Mouse (Mus musculus): ENCODE results near the gene Ctrl.
"Not testable (repeated sequence)": the region's sequence is repeated elsewhere in the genome, so short reads cannot be mapped to it uniquely, and the experiment has no call there.

Ctrl gene

DNA sequence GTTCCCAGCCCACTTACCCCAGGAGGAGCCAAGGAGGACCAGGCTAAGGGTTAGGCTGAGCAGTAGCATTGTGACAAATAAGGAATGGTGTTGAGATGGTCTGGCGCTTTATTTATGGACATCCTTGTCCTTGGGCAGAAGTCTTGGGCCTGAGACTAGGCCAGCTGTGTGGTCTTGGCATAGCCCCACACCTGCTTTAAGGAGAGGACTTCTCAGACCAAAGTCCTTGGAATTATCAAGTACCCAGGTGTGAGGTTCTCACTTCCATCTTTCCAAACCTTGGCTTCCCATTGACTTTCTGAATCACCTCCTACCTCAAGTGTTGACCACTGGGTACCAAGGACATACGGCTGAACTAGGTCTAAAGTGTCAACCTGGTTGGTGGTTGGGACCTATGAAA is at the start of gene Ctrl:
Gene Ctrl (minus strand): TSS at position 101 of the 400 bp plus-strand sequence.
- DNase-seq (ENCODE audit: extremely low spot score, low read depth, low spot score): no peak

DNA sequence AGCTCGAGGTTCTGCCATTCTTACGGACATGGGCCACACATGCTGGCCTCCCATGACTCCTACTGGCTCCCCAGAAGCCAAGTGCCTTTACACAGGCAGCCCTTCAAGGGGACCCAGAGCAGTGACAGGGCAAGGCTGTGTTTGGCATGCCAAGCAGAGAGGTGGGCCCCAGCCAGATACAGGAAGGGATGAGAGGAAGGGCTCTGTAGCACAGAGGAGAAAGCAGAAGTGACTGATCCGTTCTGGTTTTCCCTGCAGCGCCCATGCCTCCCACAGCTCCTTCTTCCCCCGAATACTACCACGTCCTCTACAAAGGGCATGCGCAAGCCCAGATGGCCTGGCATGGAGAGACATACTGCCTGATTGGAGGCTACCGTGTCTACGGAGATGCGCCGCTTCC is 49.7 kb upstream of the Ctrl start:
- not testable (repeated sequence) for DNase-seq (ENCODE audit: extremely low spot score, low read depth, low spot score)

DNA sequence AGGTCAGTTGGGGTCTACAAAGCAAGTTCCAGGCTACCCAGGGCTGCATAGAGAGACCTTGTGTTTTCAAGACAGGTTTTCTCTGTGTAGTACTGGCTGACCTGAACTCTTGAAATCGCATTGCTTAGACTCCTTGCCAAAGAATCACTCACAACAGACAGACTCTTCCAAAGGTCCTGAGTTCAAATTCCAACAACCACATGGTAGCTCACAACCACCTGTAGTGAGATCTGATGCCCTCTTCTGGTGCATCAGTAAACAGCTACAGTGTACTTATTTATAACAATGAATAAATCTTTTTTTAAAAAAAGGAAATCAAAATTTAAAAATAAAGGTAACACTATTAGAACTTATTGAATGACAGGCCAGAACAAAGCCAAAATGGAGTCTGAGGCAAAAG is 47.5 kb upstream of the Ctrl start:
- DNase-seq (ENCODE audit: extremely low spot score, low read depth, low spot score): no peak

DNA sequence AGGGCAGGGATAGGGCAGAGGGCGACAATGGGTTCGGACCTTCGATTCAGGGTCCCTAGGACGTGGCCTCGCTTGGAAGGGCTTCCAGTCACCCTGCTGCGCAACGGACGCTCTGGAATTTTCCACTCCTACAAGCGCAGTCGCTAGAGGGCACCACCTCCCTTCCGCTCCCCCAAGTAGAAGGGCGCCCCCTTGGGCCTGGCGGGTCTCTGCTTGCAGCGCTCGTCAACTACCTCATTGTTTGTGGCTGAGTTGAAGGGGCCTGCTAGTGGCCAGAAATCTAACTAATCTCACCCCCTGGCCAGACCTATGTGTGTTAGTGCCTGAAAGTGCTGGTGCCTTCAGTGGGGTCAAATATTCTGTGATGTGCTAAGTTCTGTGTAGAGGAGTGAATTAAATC is 45.7 kb upstream of the Ctrl start, which contains the start of gene Dpep3:
Gene Dpep3 (minus strand): TSS at position 105 of the 400 bp plus-strand sequence.
- DNase-seq (ENCODE audit: extremely low spot score, low read depth, low spot score): no peak

DNA sequence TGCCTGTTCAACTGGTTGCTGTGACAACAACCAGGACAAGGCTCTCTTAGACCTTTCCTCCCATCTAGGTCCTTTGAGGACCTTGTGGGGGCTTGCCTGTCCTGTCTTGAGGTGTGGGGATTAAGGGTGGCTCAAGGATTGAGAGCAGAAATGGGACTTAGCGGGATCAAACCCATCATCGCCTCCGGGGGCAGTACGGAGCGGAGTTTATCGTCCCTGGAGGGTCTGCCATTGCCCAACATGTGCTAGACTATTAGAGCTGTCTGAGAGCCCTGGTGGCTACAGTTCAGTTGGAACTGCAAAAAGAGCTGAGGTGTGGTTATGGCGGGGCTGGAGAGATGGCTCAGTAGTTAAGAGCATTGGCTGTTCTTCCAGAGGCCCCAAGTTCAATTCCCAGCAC is 41.7 kb upstream of the Ctrl start:
- no peak for DNase-seq (ENCODE audit: extremely low spot score, low read depth, low spot score)

DNA sequence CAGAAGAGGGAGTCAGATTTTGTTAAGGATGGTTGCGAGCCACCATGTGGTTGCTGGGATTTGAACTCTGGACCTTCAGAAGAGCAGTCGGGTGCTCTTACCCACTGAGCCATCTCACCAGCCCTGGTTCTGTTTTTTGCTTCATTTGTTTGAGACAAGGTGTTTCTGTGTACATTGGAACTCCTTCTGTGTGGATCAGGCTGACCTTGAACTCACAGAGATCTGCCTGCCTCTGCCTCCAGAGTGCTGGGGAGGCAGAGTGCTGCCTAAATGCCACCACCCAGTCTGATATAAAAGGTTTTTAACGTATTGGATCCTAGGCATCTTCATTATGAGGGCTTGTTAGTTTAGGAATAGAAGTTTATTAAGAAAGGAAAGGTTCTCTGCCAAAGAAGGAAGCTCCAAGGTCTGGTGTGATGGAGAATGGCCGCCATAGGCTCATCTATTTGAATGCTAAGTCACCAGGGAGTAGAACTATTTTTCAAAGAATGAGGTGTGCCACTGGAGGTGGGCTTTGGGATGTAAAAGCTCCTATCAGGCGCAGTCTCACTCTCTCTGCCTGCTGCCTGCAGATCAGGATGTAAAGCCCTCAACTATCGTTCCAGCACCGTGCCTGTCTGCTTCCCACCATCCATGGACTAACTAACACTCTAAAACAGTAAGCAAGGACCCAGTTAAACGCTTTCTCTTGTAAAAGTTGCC is 37.5 kb upstream of the Ctrl start:
- no peak for DNase-seq (ENCODE audit: extremely low spot score, low read depth, low spot score)

DNA sequence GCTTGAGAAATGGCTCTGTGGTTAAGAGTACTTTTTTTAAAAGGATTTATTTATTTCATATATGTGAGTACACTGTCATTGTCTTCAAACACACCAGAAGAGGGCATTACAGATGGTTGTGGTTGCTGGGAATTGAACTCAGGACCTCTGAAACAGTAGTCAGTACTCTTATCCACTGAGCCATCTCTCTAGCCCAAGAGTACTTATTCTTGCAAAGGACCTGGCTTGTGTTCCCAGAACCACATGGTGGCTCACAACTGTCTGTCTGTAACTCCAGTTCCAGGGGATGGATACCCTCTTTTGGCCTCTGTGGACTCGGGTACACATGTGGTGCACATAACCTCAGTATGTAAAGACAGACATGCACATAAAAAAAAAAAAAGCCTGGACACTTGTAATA is 35.7 kb upstream of the Ctrl start:
- DNase-seq (ENCODE audit: extremely low spot score, low read depth, low spot score): no peak

DNA sequence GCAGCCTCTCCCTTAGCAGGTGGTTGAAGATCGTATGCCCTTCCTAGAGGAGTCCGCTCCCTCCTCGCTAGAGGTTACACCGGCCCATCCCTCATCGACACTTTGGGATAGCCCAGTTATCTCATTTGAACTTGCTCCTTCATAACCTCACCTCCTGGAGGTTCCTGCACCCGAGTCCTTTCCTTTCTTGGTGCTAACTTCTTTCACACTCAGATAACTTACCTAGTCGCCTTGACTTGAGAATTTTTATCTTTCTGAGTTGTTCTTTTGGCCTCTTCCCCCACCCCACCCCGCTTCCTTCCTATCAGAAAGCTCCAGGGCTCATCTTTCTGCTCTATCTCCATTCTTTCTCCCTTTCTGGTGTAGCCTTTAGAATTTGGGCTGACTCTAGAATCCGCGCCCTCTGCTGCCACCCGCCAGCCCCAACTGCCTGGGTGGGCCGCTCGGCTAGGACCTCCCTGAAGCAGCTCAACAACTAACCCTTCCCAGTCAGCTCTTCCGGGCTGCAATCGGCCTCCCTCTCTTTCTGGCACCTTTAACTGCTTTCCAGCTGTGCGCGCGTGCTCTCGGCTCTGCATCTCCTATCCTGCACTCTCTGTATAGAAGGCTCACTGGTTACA is 33.1 kb upstream of the Ctrl start:
- DNase-seq (ENCODE audit: extremely low spot score, low read depth, low spot score): no peak

DNA sequence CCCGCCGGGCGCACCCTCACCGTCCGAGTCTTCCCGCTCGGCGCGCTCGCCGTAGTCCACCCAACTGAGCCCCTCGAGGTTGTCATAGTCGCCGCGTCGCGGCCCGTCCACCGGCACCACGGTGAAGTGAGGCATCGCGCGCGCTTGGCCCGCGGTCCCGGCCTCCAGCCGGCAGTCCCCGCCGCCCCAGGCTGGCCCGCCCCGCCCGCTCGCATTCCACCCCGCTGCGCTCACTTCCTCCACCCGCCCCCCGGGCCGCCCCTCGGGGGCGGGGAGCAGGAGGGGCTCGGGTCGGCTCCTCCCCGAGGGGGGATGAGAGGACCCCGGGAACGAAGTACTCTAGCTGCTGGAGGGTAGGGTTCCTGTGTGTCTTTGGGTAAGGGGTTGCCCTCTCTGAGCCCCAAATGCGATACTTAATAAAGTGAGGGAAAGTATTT is 32.3 kb upstream of the Ctrl start, which contains the start of gene Slc12a4:
Gene Slc12a4 (minus strand): TSS at position 193 of the 437 bp plus-strand sequence.
- no peak for DNase-seq (ENCODE audit: extremely low spot score, low read depth, low spot score)

DNA sequence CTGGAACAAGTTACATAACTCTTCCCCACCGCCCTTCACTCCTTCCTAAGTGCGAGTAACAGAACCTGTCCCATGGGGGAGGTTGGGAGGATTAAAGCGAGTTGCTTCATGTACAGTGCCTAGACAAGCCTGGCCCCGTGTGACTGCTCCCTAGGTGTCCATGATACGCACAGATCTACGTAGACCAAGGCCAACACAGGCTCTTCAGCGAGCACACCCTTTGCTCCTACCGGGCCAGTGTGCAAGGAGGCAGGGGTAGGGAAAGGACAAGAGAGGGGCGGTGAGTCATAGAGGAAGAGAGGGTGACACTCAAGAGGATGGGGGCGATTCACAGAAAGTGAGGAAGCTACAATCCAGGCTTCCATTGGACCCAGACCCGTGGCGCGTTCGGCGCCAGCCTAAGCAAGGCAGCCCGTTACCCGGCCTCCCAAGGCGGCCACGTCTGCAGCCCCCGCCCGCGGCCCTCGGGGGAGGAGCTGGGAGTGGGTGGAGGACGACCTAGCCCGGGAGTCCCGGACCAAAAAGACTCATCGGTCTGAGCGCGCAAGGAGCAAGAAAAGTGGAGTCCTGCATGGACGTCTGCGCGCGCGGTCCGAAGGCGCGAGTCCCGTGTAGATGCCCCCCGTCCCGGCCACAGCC is 31.7 kb upstream of the Ctrl start:
- no peak for DNase-seq (ENCODE audit: extremely low spot score, low read depth, low spot score)

DNA sequence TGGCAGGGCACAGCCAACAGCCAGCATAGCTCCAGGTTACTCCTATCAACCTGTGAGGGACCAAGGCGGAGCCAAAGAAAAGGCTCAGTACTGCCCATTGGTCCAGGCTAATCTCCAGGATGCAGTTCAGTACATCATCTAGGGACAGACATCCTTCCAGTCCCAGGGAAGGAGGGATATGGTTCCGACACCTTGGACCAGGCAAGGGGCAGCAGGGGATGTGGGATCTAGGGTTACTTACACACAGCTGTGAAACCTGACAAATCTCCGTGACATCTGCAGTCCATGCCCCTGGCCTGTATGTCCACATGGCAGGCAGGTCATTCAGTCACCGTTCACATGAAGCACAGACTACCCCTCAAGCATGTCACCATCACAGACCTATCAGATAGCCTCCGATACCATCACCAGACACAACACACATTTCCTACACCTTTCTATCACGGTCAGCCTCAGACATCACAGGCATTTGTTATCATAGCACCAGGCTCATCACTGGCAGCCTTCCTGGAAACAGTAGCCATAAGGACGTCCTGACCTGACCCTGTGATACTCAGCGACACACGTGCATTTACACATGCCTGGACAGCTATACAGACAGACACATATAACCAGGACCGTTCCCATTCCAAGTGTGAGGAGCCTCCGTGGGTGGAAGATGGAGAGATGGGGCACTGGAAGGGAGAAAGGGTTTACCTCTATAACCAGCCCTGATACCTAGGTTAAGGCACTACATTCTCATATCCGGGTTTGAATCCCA is 31.0 kb upstream of the Ctrl start:
- no peak for DNase-seq (ENCODE audit: extremely low spot score, low read depth, low spot score)

DNA sequence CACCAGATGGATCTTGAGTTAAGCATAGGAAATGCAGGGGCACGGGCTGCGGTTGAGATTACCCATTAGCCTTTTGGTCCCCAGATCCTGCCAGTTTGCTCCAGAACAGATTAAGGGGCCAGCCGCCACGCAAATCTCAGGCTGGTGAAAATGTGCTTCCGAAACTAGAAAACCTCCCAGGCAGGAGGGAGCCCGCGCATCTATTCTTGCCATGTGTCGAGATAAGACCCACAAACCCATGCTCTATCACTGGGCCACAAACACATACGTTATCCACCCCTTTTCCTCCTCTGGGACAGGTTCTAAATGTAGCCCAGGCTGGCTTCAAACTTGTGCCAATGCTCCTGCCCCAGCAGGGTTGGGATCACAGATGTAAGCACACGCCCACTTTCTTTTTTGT is 27.9 kb upstream of the Ctrl start:
- DNase-seq (ENCODE audit: extremely low spot score, low read depth, low spot score): no peak

DNA sequence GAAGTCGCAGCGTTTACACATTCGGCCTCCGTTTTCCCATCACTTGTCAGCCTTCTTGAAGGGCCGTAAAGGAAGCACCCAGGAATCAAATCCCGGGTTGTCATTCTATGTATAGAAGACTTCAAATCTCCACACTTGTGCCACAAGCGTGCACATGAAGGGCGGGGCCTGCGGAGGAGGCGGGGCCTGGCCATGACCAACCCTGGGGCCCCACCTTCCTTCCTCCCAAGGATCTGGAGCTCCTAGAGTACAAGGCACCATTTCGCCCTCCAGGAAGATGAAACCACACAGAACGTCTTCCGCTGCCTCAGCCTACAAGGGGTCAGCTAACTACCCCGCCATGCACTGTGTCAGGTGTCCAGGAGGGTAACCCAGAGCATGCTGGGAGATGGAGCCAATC is 27.4 kb upstream of the Ctrl start:
- DNase-seq (ENCODE audit: extremely low spot score, low read depth, low spot score): no peak

DNA sequence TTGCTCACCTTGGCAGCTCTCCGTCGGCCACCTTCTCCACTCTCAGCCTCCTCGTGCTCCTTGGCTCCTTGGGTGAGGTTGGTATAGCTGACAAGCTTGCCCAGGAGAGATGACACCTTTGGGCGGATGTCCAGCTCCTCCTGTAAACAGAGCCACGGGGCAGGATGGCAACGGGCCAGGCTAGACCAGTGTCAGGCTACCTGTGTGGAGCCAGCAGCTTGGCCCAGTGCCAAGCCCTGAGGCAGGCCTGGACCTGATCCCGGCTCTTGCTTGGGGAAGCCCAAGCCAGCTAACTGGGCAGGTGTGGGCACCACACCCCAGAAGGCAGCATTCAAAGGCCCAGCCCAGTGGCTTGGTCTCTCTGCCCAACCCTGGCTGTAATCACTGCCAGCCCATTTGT is 25.7 kb upstream of the Ctrl start:
- DNase-seq (ENCODE audit: extremely low spot score, low read depth, low spot score): no peak

DNA sequence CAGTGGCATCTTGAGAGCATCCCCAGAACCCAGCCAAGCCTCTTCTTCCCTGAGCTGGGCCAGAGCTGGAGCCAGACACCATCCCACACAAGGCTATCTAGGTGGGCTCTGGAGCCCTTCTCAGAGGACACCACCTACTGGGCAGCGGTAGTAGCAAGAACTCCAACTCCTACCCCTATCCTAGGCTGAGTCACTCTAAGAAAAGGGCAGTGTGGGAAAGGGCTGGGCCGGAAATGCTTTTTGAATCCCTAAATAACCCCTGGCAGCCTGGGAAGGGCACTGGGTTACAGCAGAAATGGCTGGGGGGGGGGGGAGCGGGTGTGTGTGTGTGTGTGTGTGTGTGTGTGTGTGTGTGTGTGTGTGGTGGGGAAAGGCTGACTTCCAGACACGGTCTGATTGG is 24.2 kb upstream of the Ctrl start:
- no peak for DNase-seq (ENCODE audit: extremely low spot score, low read depth, low spot score)

DNA sequence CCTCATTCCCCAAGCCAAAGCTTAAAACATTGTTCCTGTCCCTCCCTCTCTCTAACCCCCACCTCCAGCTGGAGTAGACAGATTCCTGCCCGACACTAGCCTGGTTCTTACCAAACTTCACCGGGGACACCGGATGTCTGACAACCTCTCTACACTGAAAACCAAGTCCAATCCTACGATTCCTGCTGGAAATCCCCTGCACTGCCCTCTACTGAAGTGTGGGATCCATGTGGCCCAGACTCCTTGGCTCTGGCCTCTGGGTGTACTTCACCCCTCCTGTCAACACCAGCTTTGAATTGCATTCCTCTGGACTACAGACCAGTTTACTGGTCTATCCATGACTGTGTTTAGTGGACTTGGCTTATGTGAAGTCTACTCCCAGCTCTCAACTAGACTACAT is 22.9 kb upstream of the Ctrl start:
- no peak for DNase-seq (ENCODE audit: extremely low spot score, low read depth, low spot score)

DNA sequence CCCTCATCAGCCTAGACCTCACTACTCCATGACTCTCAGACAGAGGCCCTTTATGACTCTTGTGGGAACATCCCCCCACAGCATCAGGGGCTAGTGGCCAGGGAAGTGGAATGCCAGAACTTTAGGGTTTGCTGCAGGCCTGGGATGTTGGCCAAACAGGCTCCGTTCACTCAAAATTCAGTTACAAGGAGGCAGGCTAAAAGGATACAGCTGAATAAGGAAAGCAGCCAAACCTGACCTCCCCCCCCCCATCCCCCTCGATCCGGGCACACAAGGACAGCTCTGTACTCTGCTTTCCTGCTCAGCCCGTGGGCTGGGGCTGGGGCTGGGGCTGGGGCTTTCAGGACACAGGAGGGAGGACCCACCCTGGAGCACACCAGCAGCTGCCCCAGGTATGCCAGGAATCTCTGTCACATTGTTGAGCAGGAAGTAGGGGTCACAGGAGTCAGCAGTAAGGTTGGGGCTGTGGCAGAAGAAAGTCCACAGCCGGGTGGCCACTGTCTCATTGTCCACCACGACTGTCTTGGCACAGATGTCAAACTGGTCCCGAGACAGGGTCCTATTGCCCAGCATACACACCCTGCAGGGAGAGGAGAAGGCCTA is 17.5 kb upstream of the Ctrl start:
- DNase-seq (ENCODE audit: extremely low spot score, low read depth, low spot score): no peak

DNA sequence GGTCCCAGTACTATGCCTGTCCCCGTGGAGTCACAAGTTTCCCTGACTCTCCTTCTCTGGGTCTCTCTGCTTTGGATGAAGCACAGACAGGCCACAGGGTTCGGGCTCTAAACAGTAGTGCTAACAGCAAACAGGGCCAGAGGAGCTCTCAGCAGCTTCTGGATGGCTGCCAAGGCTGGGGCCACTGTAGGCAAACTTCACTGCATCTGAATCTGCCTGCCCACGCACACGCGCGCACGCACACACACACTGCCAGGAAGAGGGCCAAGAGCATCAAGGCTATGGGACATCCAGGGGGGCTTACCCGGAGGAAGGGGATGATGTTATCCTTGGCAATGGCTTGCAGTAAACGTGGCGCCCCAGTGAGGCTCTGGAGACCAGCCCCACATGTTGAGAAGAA is 15.7 kb upstream of the Ctrl start:
- no peak for DNase-seq (ENCODE audit: extremely low spot score, low read depth, low spot score)

DNA sequence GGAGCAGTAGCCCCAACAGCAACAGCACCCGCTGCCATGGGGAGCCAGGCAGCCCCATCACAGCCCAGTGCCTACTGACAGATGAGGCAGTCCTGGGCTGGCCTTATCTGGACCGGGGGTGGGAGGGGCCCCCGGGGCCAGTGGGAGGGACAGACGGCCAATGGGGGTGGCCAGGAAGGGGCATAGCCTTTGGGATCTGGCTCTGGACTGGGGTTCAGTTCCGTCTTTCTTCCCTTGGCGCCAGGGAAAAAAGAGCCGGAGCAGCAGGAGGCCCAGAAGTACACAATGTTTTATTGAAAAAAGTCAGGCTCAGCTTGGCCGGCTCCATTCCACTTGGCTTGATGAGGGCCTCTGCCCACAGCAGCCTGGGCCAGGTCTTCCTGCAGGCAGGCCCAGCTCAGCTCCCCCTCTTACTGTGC is 9.7 kb upstream of the Ctrl start, which contains the start of gene Lcat:
Gene Lcat (minus strand): TSS at position 62 of the 419 bp plus-strand sequence.
- no peak for DNase-seq (ENCODE audit: extremely low spot score, low read depth, low spot score)

DNA sequence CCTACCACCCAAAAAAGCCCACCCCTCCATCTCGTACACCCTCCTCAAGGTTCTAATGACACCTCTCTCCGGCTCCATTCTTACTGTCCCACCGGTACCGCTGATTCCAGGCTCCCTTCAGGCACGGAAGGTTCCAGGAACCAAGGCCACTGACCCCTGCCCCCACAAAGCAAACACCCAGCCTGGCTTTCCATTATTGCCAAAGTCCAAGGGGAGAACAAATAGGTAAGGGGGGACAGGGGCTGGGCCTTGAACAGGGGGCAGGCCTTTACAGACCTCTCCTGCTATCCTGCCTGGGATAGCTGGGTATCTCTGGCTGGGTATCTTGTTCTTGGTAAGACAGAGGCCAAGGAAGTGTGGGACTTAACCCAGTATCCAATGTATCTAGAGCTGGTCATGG is 8.9 kb upstream of the Ctrl start:
- DNase-seq (ENCODE audit: extremely low spot score, low read depth, low spot score): no peak

DNA sequence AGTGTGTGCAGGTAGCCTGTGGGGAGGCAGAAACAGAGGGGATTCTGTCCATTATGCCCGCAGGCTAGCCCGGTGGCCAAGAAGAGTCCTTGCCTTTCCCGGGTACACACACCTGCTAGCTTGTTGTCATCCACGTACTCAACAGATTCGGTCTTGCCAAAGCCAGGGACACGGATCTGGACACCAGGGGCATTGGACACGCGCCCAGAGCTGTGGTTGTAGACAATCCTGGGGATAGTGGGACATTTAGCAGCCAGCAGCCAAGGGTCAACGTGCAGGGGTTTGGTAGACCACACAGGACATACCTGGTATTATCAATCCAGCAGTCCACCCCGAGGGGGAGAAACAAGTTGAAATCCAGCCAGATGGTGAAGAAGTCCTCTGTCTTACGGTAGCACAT is 8.4 kb upstream of the Ctrl start:
- DNase-seq (ENCODE audit: extremely low spot score, low read depth, low spot score): no peak

Data from hindlimb bud, embryonic 11.5 days (tissue).